Mouse (Mus musculus) gonadal fat pad, adult 2 months (tissue): ENCODE results near the gene Mmd. TPM values are rescaled to one million over a fixed set of nuclear protein-coding genes. Genes with fewer than 3 reads are reported as not detected.
A peak's percentile ranks its signal among the peaks of the same experiment; 100 is the strongest.
"Not testable (repeated sequence)": the region's sequence is repeated elsewhere in the genome, so short reads cannot be mapped to it uniquely, and the experiment has no call there.

Source experiments
- DNase-seq: peaks from one replicate; pipeline ENCODE4 v3.0.0-alpha.2; 2012; ENCODE audit warnings: low read depth
- polyA plus RNA-seq: library from polyadenylated mRNA; depleted of rRNA; stranded (reverse); fragments of >200 nt; gene quantifications from 2 replicates; pipeline ENCODE4 v1.2.3, GENCODE M21; 2012

The Mmd gene
- polyA plus RNA-seq, 1 experiment, result 393 TPM

GRCm38 (mm10) chr11:90249701-90250141 is 465 bp downstream of the Mmd start:
- DNase-seq, result no peak

GRCm38 (mm10) chr11:90250189-90250588 is 933 bp downstream of the Mmd start:
- DNase-seq, result no peak

- DNase-seq, result no peak
Measured at GRCm38 (mm10) chr11:90250730-90251129, 1.5 kb downstream of the Mmd start.

- DNase-seq, result no peak
Measured at GRCm38 (mm10) chr11:90251923-90252322, 2.7 kb downstream of the Mmd start.

- DNase-seq, result no peak
Measured at GRCm38 (mm10) chr11:90252366-90252765, 3.1 kb downstream of the Mmd start.

- DNase-seq, result no peak
Measured at GRCm38 (mm10) chr11:90254536-90254935, 5.3 kb downstream of the Mmd start.

- no peak for DNase-seq
Measured at GRCm38 (mm10) chr11:90255687-90256086, 6.4 kb downstream of the Mmd start.

- no peak for DNase-seq
Measured at GRCm38 (mm10) chr11:90256833-90257525, 7.7 kb downstream of the Mmd start.

GRCm38 (mm10) chr11:90258321-90258927 is 9.2 kb downstream of the Mmd start:
- DNase-seq, result no peak

GRCm38 (mm10) chr11:90259071-90259470 is 9.8 kb downstream of the Mmd start:
- peak; percentile 86 for DNase-seq

- DNase-seq, result no peak
Measured at GRCm38 (mm10) chr11:90259826-90260225, 10.6 kb downstream of the Mmd start.

GRCm38 (mm10) chr11:90264180-90264579 is 14.9 kb downstream of the Mmd start:
- no peak for DNase-seq

- DNase-seq, result no peak
Measured at GRCm38 (mm10) chr11:90265581-90265980, 16.3 kb downstream of the Mmd start.

GRCm38 (mm10) chr11:90268934-90269333 is 19.7 kb downstream of the Mmd start:
- no peak for DNase-seq

- DNase-seq, result no peak
Measured at GRCm38 (mm10) chr11:90269398-90270123, 20.3 kb downstream of the Mmd start.

GRCm38 (mm10) chr11:90270132-90270877 is 21.0 kb downstream of the Mmd start:
- no peak for DNase-seq

GRCm38 (mm10) chr11:90274187-90274586 is 24.9 kb downstream of the Mmd start:
- DNase-seq, result no peak

- no peak for DNase-seq
Measured at GRCm38 (mm10) chr11:90275663-90276062, 26.4 kb downstream of the Mmd start.

GRCm38 (mm10) chr11:90276150-90276549 is 26.9 kb downstream of the Mmd start:
- DNase-seq, result no peak

- no peak for DNase-seq
Measured at GRCm38 (mm10) chr11:90276561-90276960, 27.3 kb downstream of the Mmd start.

GRCm38 (mm10) chr11:90280069-90280468 is 30.8 kb downstream of the Mmd start:
- no peak for DNase-seq

- not testable (repeated sequence) for DNase-seq
Measured at GRCm38 (mm10) chr11:90281943-90282342, 32.7 kb downstream of the Mmd start.
